Mouse (Mus musculus): ENCODE measurements around the gene Rnf103.
"Not testable (repeated sequence)": the region's sequence is repeated elsewhere in the genome, so short reads cannot be mapped to it uniquely, and the experiment has no call there.

The Rnf103 gene

GRCm38 (mm10) chr6:71493675-71494340 lies at the start of gene Rnf103:
Gene Rnf103 (plus strand): TSS chr6:71493894.
- DNase-seq: peak; percentile 99

- DNase-seq: no peak
These were observed 48.9 kb upstream of the Rnf103 start for GRCm38 (mm10) chr6:71444756-71445155.

DNA sequence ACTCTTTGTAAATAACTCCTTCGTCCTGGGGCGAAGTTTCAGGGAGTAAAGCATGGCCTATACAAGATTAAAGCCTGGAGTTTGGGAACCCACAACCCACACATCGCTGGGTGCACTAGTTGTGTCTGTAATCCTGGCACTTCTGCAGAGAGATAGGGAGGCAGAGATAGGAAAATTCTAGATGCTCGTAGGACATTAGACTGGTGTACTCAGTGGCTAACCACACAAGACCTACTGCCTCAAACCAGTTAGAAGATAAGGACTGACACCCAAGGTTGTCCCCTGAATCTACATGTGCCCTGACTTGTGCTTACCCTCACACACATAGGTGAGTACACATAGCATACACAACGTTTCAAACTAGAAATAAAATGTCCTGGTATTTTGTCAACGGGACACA lies 48.1 kb upstream of the Rnf103 start:
- DNase-seq: no peak

DNA sequence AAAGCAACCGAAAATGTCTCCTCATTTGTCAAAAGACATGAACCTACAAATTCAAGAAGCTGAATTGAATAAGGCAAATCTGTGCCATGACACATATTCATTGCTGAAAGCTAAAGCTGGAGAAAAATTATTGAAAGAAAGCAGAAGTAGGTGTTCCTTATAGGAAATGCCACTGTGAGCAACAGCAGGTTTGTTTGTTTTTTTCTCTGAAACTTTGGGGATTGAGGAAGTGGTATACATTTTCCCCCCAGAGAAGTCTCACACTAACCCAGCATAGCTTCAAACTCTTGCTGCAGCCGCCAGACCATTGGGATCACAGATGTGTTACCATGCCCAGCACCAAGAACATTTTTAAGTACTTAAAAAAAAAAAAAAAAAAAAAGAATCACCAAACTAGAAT lies 40.9 kb upstream of the Rnf103 start:
- DNase-seq: no peak

DNA sequence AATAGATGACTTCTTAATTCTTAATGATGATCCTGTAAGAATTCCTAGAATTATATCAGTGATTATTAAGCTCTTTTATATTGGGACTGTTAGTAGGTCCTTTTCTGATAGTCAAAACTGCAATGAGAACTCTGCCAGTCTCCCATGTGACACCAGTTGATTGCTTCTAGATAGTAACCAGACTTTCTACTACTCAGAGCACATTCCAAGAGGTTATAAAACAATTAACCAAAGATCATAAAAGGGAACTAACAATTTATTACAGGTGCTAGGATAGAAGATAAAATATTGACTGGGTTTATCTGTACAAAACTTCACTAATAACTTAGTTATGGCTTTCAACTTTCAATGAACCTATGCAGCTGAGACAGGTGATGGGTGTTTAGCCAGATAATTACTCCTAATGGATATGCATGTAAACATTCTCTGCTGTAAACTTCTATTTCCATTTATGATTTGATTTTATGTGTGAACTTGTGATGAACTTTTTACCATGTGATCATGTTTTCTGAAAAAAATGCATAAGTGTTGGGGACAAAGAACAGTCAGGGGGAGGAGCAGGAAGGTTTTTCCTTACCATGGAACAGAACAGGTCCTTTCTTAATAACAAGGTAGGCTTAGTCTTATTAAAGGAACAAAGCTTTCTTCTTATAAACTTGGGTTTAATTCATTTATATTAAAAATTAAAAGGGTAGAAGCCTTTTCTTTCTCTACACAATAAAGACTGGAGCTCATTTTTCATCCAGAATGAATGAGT lies 39.5 kb upstream of the Rnf103 start:
- not testable (repeated sequence) for DNase-seq

DNA sequence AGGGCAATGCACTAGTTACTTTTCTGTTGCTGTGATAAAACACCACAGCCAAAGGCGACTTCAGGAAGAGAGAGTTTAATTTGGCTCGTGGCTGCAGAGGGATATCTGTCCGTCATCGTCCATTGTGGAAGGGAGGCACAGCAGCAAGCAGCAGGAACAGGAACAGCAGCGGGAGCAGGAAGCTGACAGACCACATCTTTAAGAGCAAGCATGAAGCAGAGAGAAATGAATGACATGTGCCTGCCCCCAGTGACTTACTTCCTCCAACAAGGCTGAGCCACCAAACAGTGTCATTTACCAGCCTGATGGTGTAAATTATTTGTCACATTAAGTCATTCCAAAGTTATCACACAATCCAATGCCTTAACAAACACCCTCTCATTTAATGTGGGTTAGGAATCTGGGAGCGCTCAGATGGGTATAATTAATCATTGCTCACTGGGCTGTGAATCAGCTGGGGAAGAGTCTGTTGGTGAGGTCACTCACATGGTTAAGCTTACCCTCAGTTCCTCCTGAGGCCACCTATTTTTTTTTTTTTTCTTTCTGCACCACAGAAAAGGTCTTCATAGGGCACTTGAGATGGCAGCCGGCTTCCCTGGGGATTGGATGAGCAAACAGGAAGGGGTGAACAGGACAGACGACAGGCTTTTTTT lies 35.6 kb upstream of the Rnf103 start:
- no peak for DNase-seq

DNA sequence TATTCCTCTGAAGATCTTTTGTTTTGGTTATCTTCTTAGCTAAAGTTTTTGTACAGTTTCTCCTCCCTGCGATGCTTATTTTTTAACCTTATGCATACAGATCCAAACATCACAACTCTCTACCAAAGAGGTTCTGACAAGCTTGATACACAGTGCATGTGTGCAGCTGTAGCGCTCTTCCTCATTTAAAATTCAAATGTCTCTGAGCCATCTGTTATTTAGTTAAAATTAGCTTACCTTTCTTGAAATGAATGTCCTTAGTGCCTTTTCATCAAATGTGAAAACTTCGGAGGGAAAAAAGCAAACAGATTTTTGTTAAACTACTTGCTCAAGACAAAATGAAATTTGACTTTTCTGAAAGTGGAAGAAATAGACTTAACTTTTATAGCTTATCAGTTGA lies 28.5 kb upstream of the Rnf103 start:
- no peak for DNase-seq

GRCm38 (mm10) chr6:71467766-71468165 lies 25.9 kb upstream of the Rnf103 start:
- peak; percentile 62 to 74 for DNase-seq

DNA sequence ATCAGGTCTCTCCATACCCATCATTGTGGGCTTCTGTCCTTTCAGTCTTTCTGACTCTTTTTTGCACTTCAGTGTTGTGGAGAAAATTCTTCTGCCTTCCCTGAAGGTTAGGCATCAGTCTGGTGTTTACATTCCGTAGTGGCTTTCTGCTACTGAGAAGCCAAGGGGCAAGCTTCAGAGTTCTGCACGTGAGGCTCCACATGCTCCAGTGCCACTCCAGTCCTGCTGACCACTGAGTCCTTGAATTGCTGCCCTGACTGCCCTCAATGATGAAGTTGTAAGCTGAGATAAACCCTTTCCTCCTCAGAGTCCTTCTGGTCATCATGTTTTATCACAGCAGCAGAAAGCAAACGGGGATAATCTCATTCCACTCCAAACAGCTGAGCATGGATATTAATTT lies 24.4 kb upstream of the Rnf103 start:
- DNase-seq: no peak

GRCm38 (mm10) chr6:71471830-71472520 lies 21.7 kb upstream of the Rnf103 start:
- no peak for DNase-seq

DNA sequence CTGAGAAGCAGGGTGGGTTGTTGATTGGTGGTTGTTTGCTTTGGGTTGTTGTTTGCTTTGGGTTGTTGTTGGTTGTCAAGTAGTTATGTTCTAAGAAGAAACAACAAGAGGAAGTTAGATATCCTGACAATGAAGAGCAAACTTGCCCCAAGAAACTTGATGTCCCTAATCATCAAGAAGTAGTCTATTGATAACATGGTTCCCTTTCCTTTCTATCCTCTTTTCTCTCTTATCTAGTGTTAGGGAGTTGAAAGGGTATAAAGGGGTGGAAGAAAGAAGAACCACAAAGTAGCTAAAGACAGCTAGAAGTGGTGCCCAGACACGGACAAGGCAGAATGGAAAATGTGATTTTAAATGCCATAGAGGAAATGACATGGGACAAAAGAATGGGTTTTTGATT lies 20.9 kb upstream of the Rnf103 start:
- DNase-seq: no peak

DNA sequence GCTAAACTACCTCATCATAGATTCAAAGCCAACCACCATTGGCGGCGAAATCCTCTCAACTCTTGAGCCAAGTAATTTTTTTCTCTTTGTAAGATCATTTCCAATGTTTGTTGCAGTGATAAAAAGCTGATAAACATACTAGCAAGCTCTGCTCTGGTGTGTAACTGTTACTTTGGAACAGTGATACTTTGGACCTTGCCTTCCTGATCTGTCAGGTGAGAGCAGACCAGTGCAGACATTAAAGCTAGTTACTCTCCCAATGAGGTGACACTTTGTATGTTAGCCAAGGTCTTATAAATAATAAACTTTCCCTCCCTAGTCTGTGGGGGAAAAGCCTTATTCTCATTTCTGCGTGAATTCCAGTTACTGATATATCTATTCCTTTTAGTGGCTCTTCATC lies 18.1 kb upstream of the Rnf103 start:
- no peak for DNase-seq

DNA sequence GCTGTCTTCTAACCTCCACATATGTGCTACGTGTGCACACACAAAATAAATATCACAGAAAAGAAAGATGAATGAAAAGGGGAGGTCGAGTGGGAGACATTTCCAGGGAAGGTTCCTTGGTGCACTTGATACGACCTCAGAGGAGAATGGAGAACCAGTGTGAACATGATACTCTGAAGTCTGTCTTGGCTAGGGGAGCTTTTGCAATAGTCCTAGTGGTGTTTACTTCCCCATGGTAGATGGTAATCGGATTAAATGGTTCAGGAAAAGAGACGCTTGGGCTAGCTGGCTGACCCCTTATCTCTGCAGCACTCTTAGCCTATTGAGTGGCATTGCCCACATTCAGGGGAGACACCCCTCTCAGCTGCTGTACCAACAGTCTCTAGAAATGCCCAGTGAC lies 16.9 kb upstream of the Rnf103 start:
- DNase-seq: no peak

DNA sequence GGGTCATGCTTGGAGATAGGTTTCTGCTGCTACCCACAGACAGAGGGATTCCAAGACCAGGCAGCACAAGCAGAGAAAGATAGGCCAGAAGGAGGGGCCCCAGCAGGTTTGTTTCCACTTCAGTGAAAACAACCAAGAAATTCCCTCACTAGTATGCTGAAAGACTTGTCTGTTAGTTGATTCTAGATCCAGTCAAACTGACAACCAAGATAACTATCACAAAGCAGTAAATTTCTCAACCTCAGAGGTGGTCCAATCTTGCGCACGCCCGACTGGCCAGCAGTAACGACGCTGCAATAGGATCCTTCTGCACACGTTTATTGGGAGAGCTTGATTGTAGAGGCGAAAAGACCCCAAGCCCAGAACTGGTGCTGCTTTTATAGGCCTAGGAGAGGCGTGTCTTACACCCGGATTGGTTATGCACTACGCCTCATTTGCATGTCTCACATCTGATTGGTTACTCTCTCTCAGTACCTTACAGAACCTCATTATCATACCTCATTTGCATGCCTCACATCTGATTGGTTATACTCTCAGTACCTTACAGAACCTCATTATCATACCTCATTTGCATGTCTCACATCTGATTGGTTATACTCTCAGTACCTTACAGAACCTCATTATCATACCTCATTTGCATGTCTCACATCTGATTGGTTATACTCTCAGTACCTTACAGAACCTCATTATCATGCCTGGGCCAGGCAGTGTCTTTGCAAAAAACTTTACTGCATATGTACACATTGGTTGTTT lies 14.7 kb upstream of the Rnf103 start:
- DNase-seq: not testable (repeated sequence)

DNA sequence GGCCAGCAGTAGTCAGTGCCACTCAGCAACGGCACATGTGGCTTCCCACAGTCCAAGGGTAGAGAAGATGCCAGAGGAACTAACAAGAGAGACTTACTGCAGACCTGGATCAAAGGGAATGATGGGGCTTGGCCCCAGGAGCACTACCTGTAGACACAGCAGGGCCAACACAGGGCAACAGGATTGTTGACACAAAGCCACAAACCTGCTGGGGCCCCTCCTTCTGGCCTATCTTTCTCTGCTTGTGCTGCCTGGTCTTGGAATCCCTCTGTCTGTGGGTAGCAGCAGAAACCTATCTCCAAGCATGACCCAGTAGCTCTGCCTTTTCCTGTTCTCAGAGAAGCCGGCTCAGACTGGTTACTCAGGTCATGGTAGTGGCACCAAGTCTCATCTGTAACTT lies 14.1 kb upstream of the Rnf103 start:
- DNase-seq: not testable (repeated sequence)

DNA sequence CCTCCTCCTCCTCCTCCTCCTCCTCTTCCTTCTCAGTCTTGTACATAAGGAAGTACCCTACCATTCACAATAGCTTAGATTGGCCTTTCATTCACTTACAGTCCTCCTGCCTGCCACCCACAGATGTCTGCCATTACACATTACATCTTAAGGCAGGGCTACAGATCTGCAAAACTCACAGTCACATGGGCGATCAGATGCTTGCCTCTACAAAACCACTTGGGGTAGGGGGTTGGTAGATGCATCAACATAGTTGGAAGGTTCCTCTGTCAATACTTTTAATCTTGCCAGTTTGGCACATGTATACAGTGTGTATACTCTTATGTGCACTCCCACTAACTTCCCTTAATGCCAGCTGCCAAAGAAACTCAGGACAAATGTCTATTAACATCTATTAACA lies 13.6 kb upstream of the Rnf103 start:
- DNase-seq: no peak

GRCm38 (mm10) chr6:71481136-71481535 lies 12.6 kb upstream of the Rnf103 start:
- DNase-seq: no peak

GRCm38 (mm10) chr6:71485246-71485645 lies 8.4 kb upstream of the Rnf103 start:
- DNase-seq: no peak

DNA sequence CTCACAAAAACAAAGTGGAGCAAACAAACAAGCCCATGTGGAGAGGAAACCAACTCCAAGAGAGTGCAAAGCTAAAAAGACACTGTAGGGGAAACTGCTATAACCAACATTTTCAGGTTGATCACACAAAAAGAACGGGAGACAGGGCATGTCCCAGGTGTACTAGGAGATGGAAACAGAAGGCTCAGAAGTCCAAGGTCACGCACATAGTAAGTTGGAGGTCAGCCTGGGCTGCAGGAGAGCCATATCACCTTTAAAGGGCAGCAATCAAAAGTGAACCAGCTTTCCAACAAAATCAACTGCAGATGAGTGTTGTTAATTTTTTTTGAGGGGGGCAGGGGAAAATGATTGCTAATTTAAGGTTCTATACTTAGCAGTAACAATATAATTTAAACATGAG lies 7.5 kb upstream of the Rnf103 start:
- no peak for DNase-seq

GRCm38 (mm10) chr6:71486867-71487266 lies 6.8 kb upstream of the Rnf103 start:
- DNase-seq: no peak

GRCm38 (mm10) chr6:71487966-71488365 lies 5.7 kb upstream of the Rnf103 start:
- no peak for DNase-seq

GRCm38 (mm10) chr6:71492136-71492535 lies 1.6 kb upstream of the Rnf103 start:
- no peak for DNase-seq
